Mouse (Mus musculus): ENCODE data around the gene Ces1c. TPM values are rescaled to one million over a fixed set of nuclear protein-coding genes. Genes with fewer than 3 reads are reported as not detected.
A peak's percentile ranks its signal among the peaks of the same experiment; 100 is the strongest.

The Ces1c gene
- total RNA-seq (2017) = not detected in 2 replicates

- no peak for ATAC-seq (replicated peaks; ENCODE audit: low read depth, poor library complexity, severe bottlenecking)
These were observed at the start of gene Ces1c for GRCm38 (mm10) chr8:93131233-93131980. TSS of gene Ces1c (minus strand) at chr8:93131283.

GRCm38 (mm10) chr8:93180581-93181129, 49.6 kb upstream of the Ces1c start:
- no peak for ATAC-seq (replicated peaks; ENCODE audit: low read depth, poor library complexity, severe bottlenecking)

DNA sequence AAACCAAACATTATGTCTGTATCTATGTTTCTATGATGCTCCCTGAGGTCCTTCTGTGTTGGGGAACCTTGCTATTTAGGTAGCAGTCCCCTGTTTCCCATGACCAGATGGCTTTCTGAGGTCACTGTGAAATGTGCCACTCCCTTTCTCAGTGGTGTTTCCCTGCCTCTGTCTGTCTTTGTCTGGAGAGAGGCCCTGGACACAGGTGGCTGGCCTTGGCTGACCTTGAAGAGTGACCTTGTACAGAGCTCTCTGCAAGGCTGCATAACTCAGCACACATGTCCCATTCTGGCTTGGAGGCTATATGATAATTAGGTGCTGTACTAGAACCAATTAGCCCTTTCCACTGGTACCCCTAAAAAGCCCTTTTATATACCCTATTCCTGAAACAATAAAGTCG, 45.5 kb upstream of the Ces1c start:
- ATAC-seq (replicated peaks; ENCODE audit: low read depth, poor library complexity, severe bottlenecking) = no peak

DNA sequence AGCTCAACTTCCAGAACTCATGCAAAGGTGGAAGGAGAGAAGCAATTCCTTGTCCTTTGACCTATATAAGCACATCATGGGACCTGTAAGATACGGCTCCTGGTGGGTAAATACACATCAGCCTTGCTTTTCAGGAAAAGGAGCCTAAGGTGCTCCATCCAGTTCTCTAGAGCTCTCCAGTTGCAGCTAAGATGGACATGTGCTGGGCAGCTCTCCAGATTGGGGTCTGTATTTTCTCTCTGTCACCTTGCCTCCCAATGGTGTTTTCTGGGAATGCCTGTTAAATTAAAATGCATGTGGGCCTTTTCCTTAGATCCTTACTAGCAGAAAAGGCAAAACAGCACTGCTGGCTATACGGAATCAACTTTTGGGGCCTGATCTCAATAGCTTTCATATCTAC, 43.5 kb upstream of the Ces1c start:
- ATAC-seq (replicated peaks; ENCODE audit: low read depth, poor library complexity, severe bottlenecking) = no peak

DNA sequence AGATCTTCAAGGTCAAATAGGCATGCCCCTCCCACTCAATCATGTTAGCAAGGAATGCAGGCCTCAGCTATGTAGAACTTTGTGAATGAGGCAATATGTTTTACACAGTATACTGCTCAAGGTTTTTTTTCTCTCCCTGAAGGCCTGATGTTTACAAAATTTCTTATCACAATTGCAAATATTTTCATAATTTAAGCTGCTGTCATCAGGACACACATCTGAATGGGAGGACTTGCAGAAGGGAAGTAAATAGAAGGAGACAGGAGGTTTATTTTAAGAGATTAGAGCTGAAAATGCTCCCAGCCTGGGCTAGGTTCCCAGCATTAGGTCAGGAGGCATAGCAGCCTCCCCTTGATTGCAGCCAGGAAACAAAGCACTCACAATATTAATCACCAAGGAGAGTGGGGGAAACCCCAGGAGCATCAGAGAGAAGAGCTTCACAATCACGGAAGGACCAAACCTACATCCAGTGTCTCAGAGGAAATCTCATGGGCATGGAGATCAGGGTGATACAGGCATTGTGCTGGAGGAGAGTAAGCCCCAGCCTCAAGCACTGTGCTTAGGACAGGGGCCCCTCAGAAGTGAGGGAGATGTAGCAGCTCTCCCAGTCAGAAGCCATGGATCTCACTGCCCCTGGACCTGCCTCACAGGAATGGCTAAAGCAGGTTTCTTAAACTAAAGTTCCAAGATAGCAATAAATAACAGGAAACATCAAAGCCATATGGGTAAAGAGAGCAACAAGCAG, 40.9 kb upstream of the Ces1c start:
- ATAC-seq (replicated peaks; ENCODE audit: low read depth, poor library complexity, severe bottlenecking) = no peak

GRCm38 (mm10) chr8:93163363-93163762, 32.3 kb upstream of the Ces1c start:
- no peak for ATAC-seq (replicated peaks; ENCODE audit: low read depth, poor library complexity, severe bottlenecking)

DNA sequence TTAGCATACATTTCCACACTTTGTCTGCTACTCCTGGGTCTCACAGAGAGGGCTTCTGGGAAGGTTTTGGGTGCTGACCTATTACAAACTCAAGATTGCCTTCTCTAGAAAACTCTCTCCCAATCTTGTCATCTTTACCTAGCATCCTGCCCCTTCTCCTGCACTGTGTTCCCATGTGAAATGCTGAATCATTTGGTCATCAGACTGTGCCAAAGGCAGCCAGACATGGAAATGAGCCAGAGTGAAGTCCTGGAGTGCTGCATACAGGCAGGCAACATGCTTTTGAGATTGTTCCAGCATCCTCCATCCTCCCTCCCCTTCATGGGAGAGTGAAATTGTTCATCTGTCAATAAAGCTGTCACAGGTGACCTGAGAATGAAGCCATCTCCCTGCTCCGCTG, 20.3 kb upstream of the Ces1c start:
- no peak for ATAC-seq (replicated peaks; ENCODE audit: low read depth, poor library complexity, severe bottlenecking)

GRCm38 (mm10) chr8:93147331-93147730, 16.2 kb upstream of the Ces1c start:
- no peak for ATAC-seq (replicated peaks; ENCODE audit: low read depth, poor library complexity, severe bottlenecking)

DNA sequence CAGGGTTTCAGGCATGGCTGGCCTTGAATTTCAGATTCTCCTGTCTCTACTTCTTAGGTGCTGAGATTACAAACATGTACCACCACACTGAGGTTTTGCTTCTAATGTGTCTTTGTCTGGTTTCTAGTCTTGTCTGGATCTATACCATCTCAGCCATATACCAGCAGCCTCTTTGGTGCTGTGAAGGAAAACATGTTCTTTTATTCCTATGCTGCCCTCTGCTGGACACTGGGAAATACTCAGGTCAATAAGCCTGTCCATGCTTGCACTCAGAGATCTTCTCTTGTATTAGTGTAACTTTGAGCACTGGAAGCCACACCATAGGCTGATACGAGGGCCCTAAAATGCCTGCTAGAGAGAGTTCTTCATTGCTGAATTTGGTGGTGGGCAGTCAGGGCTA, 9.6 kb upstream of the Ces1c start:
- peak; percentile 80; the same call in 1 of the 2 replicates for ATAC-seq (replicated peaks; ENCODE audit: low read depth, poor library complexity, severe bottlenecking)

GRCm38 (mm10) chr8:93132196-93132595, 1.1 kb upstream of the Ces1c start:
- no peak for ATAC-seq (replicated peaks; ENCODE audit: low read depth, poor library complexity, severe bottlenecking)

DNA sequence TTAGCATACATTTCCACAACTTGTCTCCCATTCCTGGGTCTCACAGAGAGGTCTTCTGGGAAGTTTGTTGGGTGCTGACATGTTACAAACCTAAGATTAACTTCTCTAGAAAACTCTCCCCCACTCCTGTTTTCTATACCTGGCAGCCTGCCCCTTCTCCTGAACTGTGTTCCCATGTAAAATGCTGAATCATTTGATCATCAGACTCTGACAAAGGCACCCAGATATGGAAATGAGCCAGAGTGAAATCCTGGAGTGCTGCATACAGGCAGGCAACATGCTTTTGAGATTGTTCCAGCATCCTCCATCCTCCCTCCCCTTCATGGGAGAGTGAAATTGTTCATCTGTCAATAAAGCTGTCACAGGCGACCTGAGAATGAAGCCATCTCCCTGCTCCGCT, 4.6 kb downstream of the Ces1c start:
- no peak for ATAC-seq (replicated peaks; ENCODE audit: low read depth, poor library complexity, severe bottlenecking)

GRCm38 (mm10) chr8:93122005-93122404, 9.1 kb downstream of the Ces1c start:
- no peak for ATAC-seq (replicated peaks; ENCODE audit: low read depth, poor library complexity, severe bottlenecking)

- peak; percentile 87 for ATAC-seq (replicated peaks; ENCODE audit: low read depth, poor library complexity, severe bottlenecking)
These were observed 35.7 kb downstream of the Ces1c start for GRCm38 (mm10) chr8:93095376-93095775.

DNA sequence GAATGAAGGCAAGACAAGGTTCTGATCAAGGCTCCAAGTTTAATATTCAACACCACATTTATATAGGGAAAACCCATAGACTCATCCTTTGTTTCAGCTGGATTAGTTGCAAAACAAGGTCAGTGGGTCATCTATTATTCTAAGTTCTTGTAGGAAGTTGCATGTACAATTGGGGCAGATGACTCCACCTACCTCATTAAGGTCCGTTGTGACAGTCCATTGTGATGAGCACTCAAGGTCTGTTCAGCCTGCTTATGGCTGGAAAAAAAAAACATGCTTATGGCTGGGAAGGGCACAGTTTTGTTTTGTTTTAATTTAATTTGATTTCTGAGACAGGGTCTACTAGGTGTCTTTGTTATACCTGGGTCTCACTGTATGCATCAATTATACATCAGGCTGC, 39.8 kb downstream of the Ces1c start:
- ATAC-seq (replicated peaks; ENCODE audit: low read depth, poor library complexity, severe bottlenecking) = no peak

DNA sequence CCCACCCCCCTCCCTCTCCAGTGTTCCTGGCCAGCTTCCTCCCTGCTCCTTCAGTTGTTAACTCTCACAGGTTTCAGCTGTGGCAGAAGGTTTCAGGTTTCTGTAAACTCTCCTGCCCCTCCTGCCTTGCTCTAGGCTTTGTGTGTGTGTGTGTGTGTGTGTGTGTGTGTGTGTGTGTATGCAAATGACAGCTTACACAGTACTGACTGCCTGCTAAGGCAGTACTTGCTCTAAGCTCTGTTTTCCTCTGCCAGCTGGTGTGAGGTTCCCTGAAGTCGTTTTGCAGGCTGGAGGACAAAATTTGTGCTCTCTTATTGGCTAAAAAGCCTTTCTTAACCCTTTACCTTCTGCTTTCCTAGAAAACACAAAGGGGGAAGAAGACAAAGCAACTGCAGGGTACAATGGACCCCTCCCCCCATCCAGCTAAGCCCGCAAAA, 42.4 kb downstream of the Ces1c start:
- no peak for ATAC-seq (replicated peaks; ENCODE audit: low read depth, poor library complexity, severe bottlenecking)

DNA sequence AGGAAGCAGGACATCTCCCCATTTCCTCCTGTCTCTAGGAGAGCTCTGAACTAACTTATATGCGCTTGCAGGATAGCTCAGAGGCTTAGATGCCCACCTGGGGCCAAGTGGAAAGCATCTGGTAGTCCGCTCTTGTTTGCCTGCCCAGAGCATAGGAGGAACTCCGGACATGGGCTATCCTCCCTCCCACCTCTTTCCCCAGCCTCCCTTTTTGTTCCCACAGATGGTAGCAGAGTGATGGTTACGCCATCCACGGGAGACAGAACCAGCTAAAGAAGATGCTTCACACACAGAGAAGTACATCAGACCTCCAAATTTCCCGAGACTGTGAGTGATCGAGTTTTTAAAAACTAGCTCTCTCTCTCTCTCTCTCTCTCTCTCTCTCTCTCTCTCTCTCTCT, 42.9 kb downstream of the Ces1c start:
- no peak for ATAC-seq (replicated peaks; ENCODE audit: low read depth, poor library complexity, severe bottlenecking)

DNA sequence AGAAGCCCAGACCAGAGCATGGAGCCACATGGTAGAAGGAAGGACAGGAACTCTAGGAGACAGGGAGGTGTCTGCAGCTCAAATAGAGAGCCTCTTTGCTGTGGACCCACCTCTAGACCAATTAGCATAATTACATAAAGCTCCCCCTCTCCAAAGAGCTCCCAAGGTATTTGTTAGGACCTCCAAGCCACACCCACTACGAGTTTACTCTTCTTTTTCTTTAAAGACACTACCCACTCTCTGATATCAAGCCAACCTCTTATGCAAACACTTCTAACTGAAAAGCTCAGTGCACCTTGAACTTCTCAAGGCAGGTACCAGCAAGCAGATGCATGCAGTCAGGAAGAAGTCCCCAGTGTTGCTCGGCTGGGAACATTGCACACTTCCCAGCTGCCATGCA, 51.2 kb downstream of the Ces1c start, which contains the start of gene Ces1b:
Gene Ces1b (minus strand): TSS at position 131 of the 400 bp plus-strand sequence.
- no peak for ATAC-seq (replicated peaks; ENCODE audit: low read depth, poor library complexity, severe bottlenecking)

DNA sequence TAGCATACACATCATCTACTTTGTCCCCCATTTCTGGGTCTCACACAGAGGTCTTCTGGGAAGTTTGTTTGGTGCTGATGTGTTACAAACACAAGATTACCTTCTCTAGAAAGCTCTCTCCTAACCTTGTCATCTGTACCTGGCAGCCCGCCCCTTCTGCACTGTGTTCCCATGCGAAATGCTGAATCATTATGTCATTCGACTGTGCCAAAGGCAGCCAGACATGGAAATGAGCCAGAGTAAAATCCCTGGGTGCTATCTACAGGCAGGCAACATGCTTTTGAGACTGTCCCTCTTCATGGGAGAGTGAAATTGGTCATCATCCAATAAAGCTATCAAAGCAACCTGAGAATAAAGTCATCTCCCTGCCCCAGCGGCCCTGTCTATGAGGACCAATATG, 55.8 kb downstream of the Ces1c start:
- no peak for ATAC-seq (replicated peaks; ENCODE audit: low read depth, poor library complexity, severe bottlenecking)

DNA sequence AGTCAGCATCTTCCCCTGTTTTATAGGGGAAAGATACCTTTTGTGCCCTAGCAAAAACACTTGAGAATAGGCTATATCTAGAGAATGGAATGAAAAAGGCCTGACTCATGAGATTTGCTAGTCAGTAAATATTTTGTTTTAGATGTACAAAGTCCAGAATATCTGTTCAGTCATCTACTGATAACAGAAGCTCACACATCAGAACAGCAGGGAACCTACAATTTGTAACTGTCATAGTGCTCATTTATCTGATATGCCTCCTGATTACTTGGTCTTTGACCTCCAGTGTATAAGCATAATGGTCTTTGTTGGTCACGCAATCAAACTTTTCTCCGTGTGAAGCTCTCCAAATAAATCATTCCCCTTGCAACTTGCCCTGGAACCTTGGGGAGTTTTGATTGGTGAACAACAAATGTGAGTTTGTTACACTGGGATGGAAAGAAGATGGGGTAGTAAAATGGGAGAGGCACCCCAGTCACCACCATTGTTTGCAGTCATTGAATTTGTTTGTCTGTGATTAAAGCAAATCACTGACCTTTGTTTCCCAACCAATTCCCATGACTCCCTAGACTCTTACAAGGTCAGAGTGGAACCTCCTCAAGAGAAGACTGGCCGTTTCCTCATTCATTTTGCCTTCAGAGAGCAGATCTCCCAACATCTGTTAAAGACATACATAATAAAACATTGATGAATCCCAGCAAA, 67.5 kb downstream of the Ces1c start:
- no peak for ATAC-seq (replicated peaks; ENCODE audit: low read depth, poor library complexity, severe bottlenecking)

DNA sequence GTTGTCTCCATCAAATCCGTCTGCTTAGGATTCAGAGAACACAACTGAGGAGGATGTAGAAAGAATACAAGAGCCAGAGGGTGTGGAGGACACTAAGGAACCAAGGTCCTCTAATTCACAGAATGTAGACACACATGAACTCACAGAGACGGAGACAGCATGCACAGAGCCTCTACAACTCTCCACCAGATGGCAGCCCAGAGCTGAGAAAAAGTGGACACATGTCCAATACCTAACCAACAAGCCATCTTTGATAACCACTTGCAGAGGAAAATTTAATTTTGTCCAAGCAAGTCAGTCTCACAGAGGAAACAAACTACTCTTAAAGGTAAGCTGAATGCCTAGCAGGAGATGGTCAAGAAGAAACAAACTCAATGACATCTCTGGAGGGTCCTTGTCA, 71.9 kb downstream of the Ces1c start:
- peak; percentile 81 for ATAC-seq (replicated peaks; ENCODE audit: low read depth, poor library complexity, severe bottlenecking)

GRCm38 (mm10) chr8:93055238-93055637, 75.8 kb downstream of the Ces1c start:
- ATAC-seq (replicated peaks; ENCODE audit: low read depth, poor library complexity, severe bottlenecking) = no peak

Measured in common myeloid progenitor, adult 5-6 weeks (primary cell).